Mouse (Mus musculus) ES-E14 (cell line): ENCODE results near the gene Nrxn3. TPM values are rescaled to one million over a fixed set of nuclear protein-coding genes. Genes with fewer than 3 reads are reported as not detected.
A peak's percentile ranks its signal among the peaks of the same experiment; 100 is the strongest.

Source experiments
- DNase-seq: peaks from one replicate; pipeline ENCODE4 v3.0.0-alpha.2; 2013; ENCODE audit warnings: low read depth, low spot score
- H3K27ac ChIP-seq: 2 replicates; pipeline ENCODE4 v1.5.1; 2012; ENCODE audit warnings: low read depth, mild to moderate bottlenecking, low read length, moderate library complexity, mixed read lengths; ENCODE audit not compliant: poor library complexity, insufficient read depth, severe bottlenecking
- H3K36me3 ChIP-seq: 2 replicates; pipeline ENCODE4 v1.6.1; 2012; ENCODE audit warnings: mild to moderate bottlenecking, low read length, moderate library complexity, mixed read lengths; ENCODE audit not compliant: control insufficient read depth, poor library complexity, insufficient read depth, severe bottlenecking
- H3K4me1 ChIP-seq, 2 experiments: fragments of 150-350 bp in 1 of 2; sonication (generic) in 1 of 2; 2 replicates each; pipeline ENCODE4 v1.6.1; 2012; ENCODE audit warnings: low read length in 2 of 2, mild to moderate bottlenecking in 1 of 2, mixed read lengths in 1 of 2; ENCODE audit not compliant: control insufficient read depth in 2 of 2, insufficient read depth in 2 of 2, poor library complexity in 1 of 2
- H3K4me3 ChIP-seq, 2 experiments: fragments of 150-350 bp in 1 of 2; sonication (generic) in 1 of 2; 2 replicates each; pipeline ENCODE4 v1.5.1; 2012; ENCODE audit warnings: low read length in 2 of 2, low read depth in 1 of 2, mild to moderate bottlenecking in 1 of 2, mixed read lengths in 1 of 2; ENCODE audit not compliant: insufficient read depth in 1 of 2, poor library complexity in 1 of 2, severe bottlenecking in 1 of 2
- H3K9ac ChIP-seq: 2 replicates; pipeline ENCODE4 v1.6.1; 2012; ENCODE audit warnings: low read depth, mild to moderate bottlenecking, low read length, mixed read lengths; ENCODE audit not compliant: poor library complexity, insufficient read depth, severe bottlenecking
- H3K9me3 ChIP-seq: fragments of 150-350 bp; sonication (generic); 2 replicates; pipeline ENCODE4 v1.6.1; 2012; ENCODE audit warnings: low read depth, mild to moderate bottlenecking, low read length; ENCODE audit not compliant: control insufficient read depth, insufficient read depth
- CHD2 ChIP-seq: IDR thresholded peaks from 2 replicates; pipeline ENCODE4 v1.6.1; 2014; ENCODE audit warnings: mild to moderate bottlenecking, low read depth, low read length, inconsistent platforms
- HCFC1 ChIP-seq: IDR thresholded peaks from 2 replicates; pipeline ENCODE4 v1.6.1; 2012; ENCODE audit warnings: low read length, inconsistent platforms, borderline replicate concordance; ENCODE audit not compliant: insufficient read depth
- MAFK ChIP-seq: IDR thresholded peaks from 2 replicates; pipeline ENCODE4 v1.6.1; 2014; ENCODE audit warnings: mild to moderate bottlenecking, low read depth, low read length, inconsistent platforms; ENCODE audit not compliant: insufficient read depth
- ZC3H11A ChIP-seq: IDR thresholded peaks from 2 replicates; pipeline ENCODE4 v1.6.1; 2012; ENCODE audit warnings: low read depth, mild to moderate bottlenecking, inconsistent platforms, low read length, borderline replicate concordance
- ZNF384 ChIP-seq: IDR thresholded peaks from 2 replicates; pipeline ENCODE4 v1.6.1; 2012; ENCODE audit warnings: low read depth, low read length, inconsistent platforms
- in situ Hi-C, 2 experiments: fragments of 600-800 bp; cut with MboI; formaldehyde crosslinking; loops; one replicate each; pipeline ENCODE4 v1.15.1; 2025; ENCODE audit warnings: low sequenced_read_pairs in 2 of 2, inconsistent platforms in 1 of 2; ENCODE audit not compliant: unreplicated experiment in 2 of 2
- total RNA-seq: library from RNA; depleted of rRNA; stranded (reverse); fragments of 300-350 nt; gene quantifications from 2 replicates; pipeline ENCODE4 v1.2.3, GENCODE M21; 2012

The Nrxn3 gene
- total RNA-seq, 1 experiment, result 0.13 TPM

DNA sequence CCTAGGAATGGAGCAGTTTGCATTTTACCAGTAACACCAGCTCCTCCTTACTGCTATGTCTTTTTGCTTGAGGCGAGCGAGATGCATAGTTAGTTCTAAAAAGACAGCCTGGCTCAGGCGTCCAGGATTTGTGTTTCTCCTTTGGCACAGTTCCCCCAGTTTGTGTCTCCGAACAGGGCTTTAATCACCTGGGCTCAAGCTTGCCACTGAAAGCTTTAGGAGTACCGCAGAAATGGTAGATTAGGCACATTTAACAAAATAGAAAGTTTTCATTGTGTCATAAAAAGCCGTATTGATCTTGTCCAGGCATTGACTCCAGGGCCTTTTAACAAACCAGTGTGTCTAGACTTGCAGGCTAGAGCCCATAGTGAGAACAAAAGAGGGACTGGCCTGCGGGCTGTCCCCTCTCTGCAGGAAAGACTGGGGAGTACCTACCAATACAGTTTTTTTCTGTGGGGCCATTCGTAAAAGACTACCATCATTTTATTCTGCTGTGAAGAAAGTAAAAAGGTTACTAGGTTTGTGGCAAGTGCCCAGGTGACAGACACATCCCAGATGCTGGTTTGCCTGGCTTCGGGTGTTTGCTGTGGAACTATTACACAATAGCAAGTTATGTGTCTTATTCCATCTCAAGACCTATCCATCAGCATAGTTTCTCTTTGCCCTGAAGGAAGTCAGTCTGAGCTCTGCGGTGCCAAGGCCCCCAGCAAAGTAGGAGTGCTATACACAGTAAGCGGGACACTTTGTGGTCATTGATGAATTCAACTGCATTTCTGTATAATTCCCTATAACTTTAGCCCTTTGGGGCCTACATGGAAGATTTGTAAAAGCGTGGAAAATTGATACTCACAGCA, 451.9 kb downstream of the Nrxn3 start:
- Histone ChIP-seq H3K36me3 (no peaks in the 10 kb centered on the region), H3K9me3 (no peaks in the 10 kb centered on the region), H3K9ac (no peak overlapping the region), H3K4me1 (no peaks in the 10 kb centered on the region), H3K27ac (no peak overlapping the region), H3K4me3 (no peak overlapping the region)
- no peak for DNase-seq
- in situ Hi-C loops, result no loop called here
- TF ChIP-seq ZNF384, result no peak
- no peak for TF ChIP-seq HCFC1
- no peak for TF ChIP-seq ZC3H11A
- no peak for TF ChIP-seq MAFK
- no peak for TF ChIP-seq CHD2

DNA sequence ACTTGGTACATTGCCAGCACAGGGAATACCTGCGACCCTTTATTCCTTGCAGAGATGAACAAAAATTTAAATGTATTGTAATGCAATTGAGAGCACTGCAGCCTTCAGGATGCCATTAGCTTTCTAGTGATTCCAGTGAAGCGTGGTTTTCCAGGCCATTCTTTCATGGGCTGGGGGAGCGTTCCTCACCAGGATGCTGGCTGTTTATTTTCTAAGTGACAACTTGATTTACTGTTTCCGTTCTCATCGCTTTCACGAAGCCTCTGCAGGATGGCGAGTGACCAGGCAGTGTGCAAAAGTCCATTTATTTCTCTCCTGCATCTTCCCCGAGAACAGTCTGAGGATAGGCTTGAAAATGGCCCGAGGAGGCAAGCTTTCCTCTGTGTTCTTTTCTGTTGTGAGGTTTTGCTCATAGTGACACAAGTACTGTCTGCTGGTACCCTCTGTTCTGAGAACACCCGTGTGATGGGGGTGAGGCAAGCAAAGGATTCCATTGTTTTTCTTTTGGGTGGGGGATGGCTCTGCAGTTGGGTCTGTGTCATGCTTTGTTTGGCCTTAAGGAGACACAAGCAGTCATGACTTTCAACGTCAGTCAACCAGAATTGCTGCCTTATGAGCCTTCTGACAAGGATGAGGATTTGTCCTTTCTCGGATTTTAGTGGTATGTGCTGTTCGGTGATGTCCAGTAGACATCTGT, 457.4 kb downstream of the Nrxn3 start:
- Histone ChIP-seq H3K9ac (no peak overlapping the region), H3K4me3 (no peak overlapping the region), H3K27ac (no peak overlapping the region), H3K4me1 (peaks cover 0 to 11% of the 10 kb centered on the region in 2 experiments; a peak in 2 of 4 replicates), H3K9me3 (no peaks in the 10 kb centered on the region), H3K36me3 (no peaks in the 10 kb centered on the region)
- in situ Hi-C loops, result no loop called here
- DNase-seq, result no peak
- TF ChIP-seq MAFK (no peak), ZNF384 (no peak)

DNA sequence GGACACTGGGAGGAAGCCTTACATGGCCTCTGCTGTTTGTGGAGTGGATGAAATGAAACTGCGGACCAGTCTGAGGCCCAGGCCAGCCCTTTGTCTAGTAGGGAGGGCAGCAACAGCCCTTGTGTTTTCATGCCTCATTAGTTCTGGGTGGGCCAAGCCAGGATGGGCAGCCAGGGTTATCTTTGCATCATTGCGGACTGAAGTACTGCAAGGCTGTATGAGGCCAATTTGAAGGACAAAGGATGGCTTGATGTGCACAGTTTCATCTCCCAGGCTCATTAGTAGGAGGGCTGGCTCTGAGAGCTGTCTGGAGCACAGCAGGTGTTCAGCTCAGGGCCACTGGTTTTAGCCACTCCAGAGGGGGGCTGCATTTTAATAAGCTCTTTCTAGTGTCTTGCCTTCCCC, 458.5 kb downstream of the Nrxn3 start:
- no peaks in the 10 kb centered on the region for H3K9me3 ChIP-seq
- H3K9ac ChIP-seq, result no peak overlapping the region
- no peak overlapping the region for H3K27ac ChIP-seq
- peaks cover 0 to 11% of the 10 kb centered on the region in 2 experiments; a peak in 2 of 4 replicates for H3K4me1 ChIP-seq
- H3K36me3 ChIP-seq, result no peaks in the 10 kb centered on the region
- in situ Hi-C loops, result no loop called here
- no peak for TF ChIP-seq MAFK
- no peak for TF ChIP-seq HCFC1
- TF ChIP-seq ZNF384, result no peak
- TF ChIP-seq ZC3H11A, result no peak
- no peak for TF ChIP-seq CHD2
- peak; percentile 44 for DNase-seq
- H3K4me3 ChIP-seq, result no peak overlapping the region

- no peaks in the 10 kb centered on the region for H3K4me1 ChIP-seq
- no peak overlapping the region for H3K9ac ChIP-seq
- H3K9me3 ChIP-seq, result no peaks in the 10 kb centered on the region
- no peaks in the 10 kb centered on the region for H3K36me3 ChIP-seq
- no peak overlapping the region for H3K27ac ChIP-seq
- no peak for TF ChIP-seq MAFK
- in situ Hi-C loops, result no loop called here
- no peak overlapping the region for H3K4me3 ChIP-seq
- no peak for DNase-seq
These were observed 476.3 kb downstream of the Nrxn3 start for GRCm38 (mm10) chr12:89198764-89199525.
